Mouse (Mus musculus): ENCODE results near the gene Ogg1.
"Not testable (repeated sequence)": the region's sequence is repeated elsewhere in the genome, so short reads cannot be mapped to it uniquely, and the experiment has no call there.

Ogg1 gene

DNA sequence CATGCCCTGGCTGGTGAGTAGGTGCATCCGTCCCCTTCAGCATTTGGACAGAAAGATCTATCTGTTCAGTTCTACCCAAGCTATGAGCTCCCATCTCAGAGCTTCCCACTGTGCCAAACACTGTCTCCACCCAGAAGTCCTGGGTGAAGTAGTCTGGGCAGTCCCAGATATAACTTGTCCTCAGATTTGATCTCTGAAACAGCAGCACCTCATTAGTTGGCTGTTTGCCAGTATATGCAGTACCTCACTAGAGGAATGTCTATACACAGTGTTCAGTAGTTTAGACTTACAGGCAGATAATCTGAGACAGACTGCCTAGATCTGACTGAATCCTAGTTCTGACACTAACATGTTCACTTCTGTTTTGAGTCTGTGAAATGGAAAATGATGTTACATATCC is 2.6 kb downstream of the Ogg1 start:
- intact Hi-C loops (cut with DNase I) = no loop called here

GRCm38 (mm10) chr6:113330547-113330946 is 3.8 kb downstream of the Ogg1 start:
- intact Hi-C loops (cut with DNase I) = no loop called here

DNA sequence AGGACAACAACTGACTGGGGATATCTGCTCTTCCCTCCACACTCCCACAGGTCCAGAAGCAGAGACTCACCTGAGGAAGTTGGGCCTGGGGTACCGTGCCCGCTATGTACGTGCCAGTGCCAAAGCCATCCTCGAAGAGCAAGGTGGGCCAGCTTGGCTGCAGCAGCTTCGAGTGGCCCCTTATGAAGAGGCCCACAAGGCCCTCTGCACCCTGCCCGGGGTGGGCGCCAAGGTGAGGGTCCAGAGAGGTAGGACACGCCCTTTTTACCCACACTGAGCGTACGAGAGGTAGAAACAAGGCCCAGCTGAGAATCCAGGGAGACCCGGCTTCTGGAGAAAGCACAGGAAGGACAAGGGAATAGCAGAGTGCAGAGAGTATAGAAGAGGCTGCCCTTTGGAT is 4.9 kb downstream of the Ogg1 start:
- intact Hi-C loops (cut with DNase I) = no loop called here

DNA sequence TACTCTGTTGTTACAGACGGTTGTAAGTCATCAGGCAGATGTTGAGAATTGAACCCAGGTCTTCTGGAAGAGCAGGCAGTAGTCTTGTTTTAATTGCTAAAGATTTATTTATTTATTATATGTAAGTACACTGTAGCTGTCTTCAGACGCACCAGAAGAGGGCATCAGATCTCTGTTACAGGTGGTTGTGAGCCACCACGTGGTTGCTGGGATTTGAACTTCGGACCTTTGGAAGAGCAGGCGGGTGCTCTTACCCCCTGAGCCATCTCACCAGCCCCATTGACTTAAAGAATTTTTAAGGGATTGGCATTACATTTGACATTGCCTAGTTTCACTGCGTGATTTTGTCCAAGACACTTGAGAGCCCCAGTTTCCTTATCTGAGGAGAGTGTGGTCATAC is 6.0 kb downstream of the Ogg1 start:
- intact Hi-C loops (cut with DNase I) = not testable (repeated sequence)

- intact Hi-C loops (cut with DNase I) = no loop called here
These were observed 6.6 kb downstream of the Ogg1 start for GRCm38 (mm10) chr6:113333137-113333950.

- intact Hi-C loops (cut with DNase I) = no loop called here
These were observed 7.4 kb downstream of the Ogg1 start for GRCm38 (mm10) chr6:113334216-113334615.

- intact Hi-C loops (cut with DNase I) = no loop called here
These were observed 10.3 kb downstream of the Ogg1 start for GRCm38 (mm10) chr6:113336852-113337620.

DNA sequence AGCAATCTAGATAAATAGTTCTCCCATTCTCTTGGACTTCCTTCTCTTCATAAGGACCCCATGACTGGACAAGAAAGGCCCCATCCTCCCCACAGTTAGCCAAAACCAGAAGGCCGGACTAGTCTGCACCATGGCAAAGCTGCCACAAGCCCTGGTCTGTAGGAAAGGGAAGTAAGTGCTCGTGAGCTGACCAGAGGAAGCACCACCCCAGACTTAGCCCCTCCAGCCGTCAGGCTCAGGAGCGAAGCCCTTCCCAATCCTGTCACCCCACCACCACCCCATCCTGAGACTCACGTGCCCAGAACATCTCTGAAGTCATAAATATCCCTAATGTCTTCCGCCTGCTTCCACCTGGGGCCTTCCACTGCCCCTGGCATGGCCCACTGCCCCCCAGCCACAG is 14.8 kb downstream of the Ogg1 start:
- intact Hi-C loops (cut with DNase I) = loop anchor here (5.0 kb wide), 1 partner anchor 36 kb away; the partner anchor contains the start of genes Arpc4 and Tada3

GRCm38 (mm10) chr6:113342297-113342696 is 15.5 kb downstream of the Ogg1 start:
- intact Hi-C loops (cut with DNase I) = loop anchor here (5.0 kb wide), 1 partner anchor 35 kb away; the partner anchor contains the start of genes Arpc4 and Tada3

- intact Hi-C loops (cut with DNase I) = loop anchor here (5.0 kb wide), 1 partner anchor 34 kb away; the partner anchor contains the start of genes Arpc4 and Tada3
These were observed 16.7 kb downstream of the Ogg1 start, which contains the start of gene Camk1 for GRCm38 (mm10) chr6:113343177-113344092. Camk1 (minus strand) TSS chr6:113343984.

DNA sequence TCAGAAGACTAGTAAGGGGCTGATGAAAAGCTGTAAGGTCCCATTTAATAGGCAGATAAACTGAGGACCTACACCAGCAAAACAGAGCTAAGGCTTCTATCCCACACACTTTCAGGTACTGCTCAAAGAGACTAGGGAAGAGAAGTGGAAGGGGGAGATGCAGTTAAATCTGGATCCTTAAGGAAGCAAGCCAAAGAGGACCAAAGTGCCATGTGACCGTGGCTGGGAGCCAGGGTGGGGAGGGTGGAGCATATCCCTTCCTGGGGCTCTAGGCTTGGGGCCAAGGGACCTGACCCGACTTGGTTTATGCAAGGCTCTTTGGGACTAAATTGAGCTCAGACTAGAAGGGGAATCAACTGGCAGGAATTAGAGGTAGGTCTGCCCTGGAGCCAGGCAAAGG is 17.5 kb downstream of the Ogg1 start:
- intact Hi-C loops (cut with DNase I) = loop anchor here (5.0 kb wide), 1 partner anchor 33 kb away; the partner anchor contains the start of genes Arpc4 and Tada3

DNA sequence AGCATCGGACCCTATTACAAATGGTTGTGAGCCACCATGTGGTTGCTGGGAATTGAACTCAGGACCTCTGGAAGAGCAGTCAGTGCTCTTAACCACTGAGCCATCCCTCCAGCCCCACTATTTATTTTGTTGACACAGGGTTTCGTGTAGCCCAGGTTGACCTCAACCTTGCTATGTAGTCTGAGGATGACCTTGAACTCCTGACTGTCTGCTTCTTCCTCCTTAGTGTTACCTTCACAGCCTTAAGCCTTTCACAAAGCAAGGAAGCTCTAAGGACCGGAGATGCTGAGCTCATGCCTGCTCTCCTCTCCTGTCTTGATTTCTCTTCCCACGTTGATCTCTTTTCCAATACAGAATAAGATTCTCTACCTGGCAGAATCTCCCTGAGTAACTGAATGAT is 20.1 kb downstream of the Ogg1 start:
- intact Hi-C loops (cut with DNase I) = no loop called here

DNA sequence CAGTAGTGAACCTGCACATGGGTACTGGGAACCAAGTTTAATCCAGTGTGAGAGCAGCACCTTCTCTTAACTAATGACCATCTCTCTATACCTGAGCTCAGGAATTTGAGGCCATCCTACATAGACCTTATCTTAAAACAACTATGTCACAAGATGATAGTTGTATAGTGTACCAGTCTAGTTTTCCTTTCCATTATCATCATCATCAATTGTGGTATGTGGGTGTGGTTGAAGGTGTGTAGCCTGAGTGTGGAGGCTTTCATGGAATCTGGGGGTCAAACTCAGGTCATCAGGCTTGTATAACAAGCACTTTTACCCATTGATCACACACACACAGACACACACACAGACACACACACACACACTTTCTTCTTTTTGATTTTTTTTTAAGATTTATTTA is 23.8 kb downstream of the Ogg1 start:
- intact Hi-C loops (cut with DNase I) = no loop called here

DNA sequence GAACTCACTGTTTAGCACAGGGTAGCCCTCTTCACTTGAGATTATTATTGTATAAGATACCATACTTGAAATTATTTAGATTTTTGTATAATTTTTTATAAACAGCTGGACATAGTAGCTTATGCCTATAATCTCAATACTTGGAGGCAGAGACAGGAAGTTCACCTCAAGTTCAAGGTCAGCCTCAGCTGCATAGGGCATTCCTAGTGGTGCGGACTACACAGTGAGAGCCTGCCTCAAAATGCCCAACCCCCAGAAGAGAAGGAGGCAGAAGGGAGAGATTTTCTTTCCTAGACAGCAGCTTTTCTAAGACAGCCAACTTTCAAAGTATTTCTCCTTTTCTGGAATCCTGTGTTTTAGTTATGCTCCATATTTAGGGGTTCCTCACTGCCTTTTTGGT is 24.4 kb downstream of the Ogg1 start:
- intact Hi-C loops (cut with DNase I) = no loop called here

- intact Hi-C loops (cut with DNase I) = no loop called here
These were observed 24.9 kb downstream of the Ogg1 start for GRCm38 (mm10) chr6:113351653-113352052.

GRCm38 (mm10) chr6:113352820-113353219 is 26.0 kb downstream of the Ogg1 start:
- intact Hi-C loops (cut with DNase I) = no loop called here

- intact Hi-C loops (cut with DNase I) = no loop called here
These were observed 26.9 kb downstream of the Ogg1 start for GRCm38 (mm10) chr6:113353696-113354095.

- intact Hi-C loops (cut with DNase I) = no loop called here
These were observed 34.7 kb downstream of the Ogg1 start for GRCm38 (mm10) chr6:113361476-113361875.

- intact Hi-C loops (cut with DNase I) = no loop called here
These were observed 35.5 kb downstream of the Ogg1 start for GRCm38 (mm10) chr6:113362241-113362640.

- intact Hi-C loops (cut with DNase I) = no loop called here
These were observed 37.9 kb downstream of the Ogg1 start for GRCm38 (mm10) chr6:113364518-113365135.

- intact Hi-C loops (cut with DNase I) = no loop called here
These were observed 39.9 kb downstream of the Ogg1 start for GRCm38 (mm10) chr6:113366639-113367038.
